Mouse (Mus musculus) heart, embryonic 13.5 days (tissue): ENCODE data around the gene Borcs6. TPM values are rescaled to one million over a fixed set of nuclear protein-coding genes. Genes with fewer than 3 reads are reported as not detected.
A peak's percentile ranks its signal among the peaks of the same experiment; 100 is the strongest.

Experiments used
- ATAC-seq: fragments of 200-750 bp; cut with Nextera tagmentation; 2 replicates; pipeline ENCODE4 v1.8.0; 2017; ENCODE audit warnings: moderate TSS enrichment; ENCODE audit not compliant: insufficient number of reproducible peaks, low FRiP score, low TSS enrichment; ENCODE audit errors: extremely low read depth
- H3K27ac ChIP-seq: fragments of 300-500 bp; sonication (generic); replicated peaks from 2 replicates; pipeline ENCODE4 v1.5.1; 2015; ENCODE audit warnings: moderate library complexity, mild to moderate bottlenecking, inconsistent platforms
- H3K27me3 ChIP-seq: fragments of 300-500 bp; sonication (generic); replicated peaks from 2 replicates; pipeline ENCODE4 v1.6.1; 2015; ENCODE audit warnings: mild to moderate bottlenecking, inconsistent platforms
- H3K36me3 ChIP-seq: fragments of 300-500 bp; sonication (generic); 2 replicates; pipeline ENCODE4 v1.6.1; 2015; ENCODE audit warnings: mild to moderate bottlenecking, inconsistent platforms
- H3K4me1 ChIP-seq: fragments of 300-500 bp; sonication (generic); 2 replicates; pipeline ENCODE4 v1.6.1; 2015; ENCODE audit warnings: inconsistent platforms
- H3K4me2 ChIP-seq: fragments of 300-500 bp; sonication (generic); 2 replicates; pipeline ENCODE4 v1.6.1; 2015; ENCODE audit warnings: inconsistent platforms, mild to moderate bottlenecking, moderate library complexity
- H3K4me3 ChIP-seq: fragments of 300-500 bp; sonication (generic); 2 replicates; pipeline ENCODE4 v1.5.1; 2015; ENCODE audit warnings: moderate library complexity, mild to moderate bottlenecking, inconsistent platforms
- H3K9ac ChIP-seq: fragments of 300-500 bp; sonication (generic); 2 replicates; pipeline ENCODE4 v1.6.1; 2015; ENCODE audit warnings: inconsistent platforms, mild to moderate bottlenecking, moderate library complexity
- H3K9me3 ChIP-seq: fragments of 300-500 bp; sonication (generic); 2 replicates; pipeline ENCODE4 v1.6.1; 2016; ENCODE audit warnings: inconsistent platforms
- WGBS: fragments of 180-500 bp; shearing (Covaris S2); methylation state at CpG from one replicate; pipeline ENCODE4 v1.1.7; 2015; ENCODE audit warnings: mixed read lengths; 5-methylcytosine and 5-hydroxymethylcytosine counted together
- polyA plus RNA-seq: library from polyadenylated mRNA; unstranded; fragments of >200 nt; fragmentation: Nextera tagmentation; extraction: Ambion mirVana; gene quantifications from 2 replicates; pipeline ENCODE4 v1.2.1, GENCODE M21; 2015

Gene Borcs6
- polyA plus RNA-seq, 1 experiment from 2014 or later, result 9.7 TPM

DNA sequence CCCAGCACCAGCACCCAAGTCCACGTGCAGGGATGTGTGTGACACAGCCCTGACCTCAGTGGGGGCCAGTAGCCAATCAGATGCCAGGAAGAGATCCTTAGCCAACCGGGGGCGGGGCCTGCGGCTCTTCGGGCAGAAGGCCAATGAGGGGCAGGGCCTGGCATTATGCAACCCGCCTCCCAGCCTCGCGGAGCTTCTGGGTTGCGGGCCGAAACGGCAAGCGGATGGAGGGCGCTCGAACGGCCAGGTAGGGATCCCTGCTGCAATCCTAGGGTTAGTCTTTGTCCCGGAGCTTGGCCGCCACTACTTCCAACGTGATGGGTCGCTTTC lies 39.2 kb downstream of the Borcs6 start:
- under 1% methylated on average over 19 of the region's 19 CpGs for WGBS
- Histone ChIP-seq H3K36me3 (peaks cover 33% of the 10 kb centered on the region), H3K4me3 (peak overlapping the region; percentile 71), H3K27ac (peak overlapping the region; percentile 98), H3K4me1 (peaks cover 63% of the 10 kb centered on the region), H3K27me3 (no peaks in the 10 kb centered on the region), H3K4me2 (peak overlapping the region; percentile 99), H3K9me3 (no peaks in the 10 kb centered on the region), H3K9ac (peak overlapping the region; percentile 89)
- peak; percentile 55 for ATAC-seq

DNA sequence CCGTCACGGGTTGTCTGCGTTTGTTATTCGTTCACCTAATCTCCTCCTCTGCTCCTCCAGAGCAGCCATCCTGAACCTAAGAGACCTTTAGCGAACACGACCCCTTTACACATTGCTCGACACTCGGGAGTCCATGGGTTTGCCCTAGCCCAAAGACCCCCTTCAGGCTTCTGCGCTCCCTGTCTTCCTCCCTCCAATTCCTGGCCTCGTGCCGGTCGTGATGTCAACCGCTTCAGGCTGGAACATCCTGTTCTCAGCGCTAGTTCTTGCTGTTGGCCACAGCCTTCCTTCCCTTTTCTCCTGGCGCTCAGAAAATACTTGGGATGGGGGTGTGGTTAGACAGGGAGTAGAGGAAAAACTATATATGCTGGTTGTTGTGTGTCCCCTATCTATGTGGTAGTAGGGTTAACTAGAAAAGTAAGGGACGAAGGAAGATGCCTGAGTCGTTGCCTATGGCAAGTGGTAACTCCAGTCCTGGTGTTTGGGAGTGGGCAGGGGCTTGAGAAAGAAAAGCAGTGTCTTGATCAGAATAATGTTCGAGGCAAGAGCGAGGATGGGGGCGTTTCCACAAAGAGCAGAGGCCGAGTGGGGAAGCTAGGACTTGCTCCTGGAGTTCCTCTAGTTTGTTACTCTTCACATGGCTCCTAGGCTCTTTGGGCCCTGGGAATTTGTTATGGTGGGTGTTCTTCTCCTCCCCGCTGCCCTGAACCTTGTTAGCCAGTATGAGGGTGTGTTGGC lies 39.8 kb downstream of the Borcs6 start:
- no peak for ATAC-seq
- peaks cover 56% of the 10 kb centered on the region for H3K4me1 ChIP-seq
- WGBS, result under 1% methylated on average over 22 of the region's 22 CpGs

GRCm38 (mm10) chr11:69099915-69100345 lies 40.4 kb downstream of the Borcs6 start:
- Histone ChIP-seq H3K27me3 (no peaks in the 10 kb centered on the region), H3K36me3 (peaks cover 45% of the 10 kb centered on the region), H3K27ac (peak overlapping the region; percentile 98), H3K9me3 (no peaks in the 10 kb centered on the region), H3K4me1 (peaks cover 54% of the 10 kb centered on the region), H3K9ac (peak overlapping the region; percentile 89), H3K4me3 (peak overlapping the region; percentile 71), H3K4me2 (peak overlapping the region; percentile 99)
- WGBS, result under 1% methylated on average over 23 of the region's 23 CpGs
- ATAC-seq, result peak; percentile 21; the same call in 1 of the 2 replicates

More for the DNA sequence above, 39.8 kb downstream of the Borcs6 start:
- Histone ChIP-seq H3K9me3 (no peaks in the 10 kb centered on the region), H3K9ac (peak overlapping the region; percentile 89), H3K36me3 (peaks cover 40% of the 10 kb centered on the region), H3K27me3 (no peaks in the 10 kb centered on the region), H3K27ac (peak overlapping the region; percentile 98), H3K4me3 (peak overlapping the region; percentile 71), H3K4me2 (peak overlapping the region; percentile 99)

GRCm38 (mm10) chr11:69100639-69101360 lies 41.3 kb downstream of the Borcs6 start:
- 85% methylated on average over 20 of the region's 20 CpGs for WGBS
- no peaks in the 10 kb centered on the region for H3K27me3 ChIP-seq
- no peak for ATAC-seq
- peak overlapping the region; percentile 99 for H3K4me2 ChIP-seq
- H3K4me3 ChIP-seq, result peak overlapping the region; percentile 71
- H3K27ac ChIP-seq, result peak overlapping the region; percentile 98
- peaks cover 49% of the 10 kb centered on the region for H3K4me1 ChIP-seq
- no peaks in the 10 kb centered on the region for H3K9me3 ChIP-seq
- peaks cover 54% of the 10 kb centered on the region for H3K36me3 ChIP-seq
- H3K9ac ChIP-seq, result peak overlapping the region; percentile 89

- Histone ChIP-seq H3K4me2 (no peak overlapping the region), H3K9me3 (no peaks in the 10 kb centered on the region), H3K4me1 (peaks cover 39% of the 10 kb centered on the region), H3K9ac (0 out of 2 replicates have a peak overlapping the region, but pooled peaks have one; percentile 24), H3K27ac (no peak overlapping the region), H3K4me3 (no peak overlapping the region), H3K27me3 (no peaks in the 10 kb centered on the region), H3K36me3 (peaks cover 64% of the 10 kb centered on the region)
- no peak for ATAC-seq
- WGBS, result 88% methylated on average over 21 of the region's 21 CpGs
These were observed 42.3 kb downstream of the Borcs6 start for GRCm38 (mm10) chr11:69101604-69102402.

GRCm38 (mm10) chr11:69102403-69102725 lies 42.8 kb downstream of the Borcs6 start:
- H3K27ac ChIP-seq, result no peak overlapping the region
- H3K9me3 ChIP-seq, result no peaks in the 10 kb centered on the region
- WGBS, result 90% methylated on average over 7 of the region's 7 CpGs
- H3K4me2 ChIP-seq, result no peak overlapping the region
- no peak for ATAC-seq
- H3K4me1 ChIP-seq, result peaks cover 36% of the 10 kb centered on the region
- peaks cover 70% of the 10 kb centered on the region for H3K36me3 ChIP-seq
- no peak overlapping the region for H3K4me3 ChIP-seq
- H3K27me3 ChIP-seq, result no peaks in the 10 kb centered on the region
- no peak overlapping the region for H3K9ac ChIP-seq

DNA sequence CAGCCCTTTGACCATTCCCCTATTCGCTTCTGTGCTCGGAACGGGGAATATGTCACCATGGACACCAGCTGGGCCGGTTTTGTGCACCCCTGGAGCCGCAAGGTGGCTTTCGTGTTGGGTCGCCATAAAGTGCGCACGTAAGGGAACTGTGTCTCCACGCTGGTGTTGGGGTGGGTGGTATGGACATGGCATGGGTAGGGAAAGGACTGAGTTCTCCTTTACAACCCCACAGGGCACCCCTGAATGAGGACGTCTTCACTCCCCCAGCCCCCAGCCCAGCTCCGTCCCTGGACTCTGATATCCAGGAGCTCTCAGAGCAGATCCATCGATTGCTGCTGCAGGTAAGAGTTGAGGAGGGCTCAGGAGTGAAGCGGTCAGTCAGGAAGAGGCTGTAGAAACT lies 43.6 kb downstream of the Borcs6 start:
- Histone ChIP-seq H3K4me1 (peaks cover 28% of the 10 kb centered on the region), H3K9me3 (no peaks in the 10 kb centered on the region), H3K27ac (no peak overlapping the region), H3K4me3 (no peak overlapping the region), H3K27me3 (no peaks in the 10 kb centered on the region), H3K36me3 (peaks cover 77% of the 10 kb centered on the region), H3K4me2 (no peak overlapping the region), H3K9ac (no peak overlapping the region)
- 93% methylated on average over 14 of the region's 14 CpGs for WGBS
- ATAC-seq, result no peak

GRCm38 (mm10) chr11:69103531-69104435 lies 44.3 kb downstream of the Borcs6 start:
- H3K4me3 ChIP-seq, result no peak overlapping the region
- H3K4me1 ChIP-seq, result peaks cover 21% of the 10 kb centered on the region
- no peaks in the 10 kb centered on the region for H3K9me3 ChIP-seq
- H3K27me3 ChIP-seq, result no peaks in the 10 kb centered on the region
- whole genome bisulfite sequencing, result 91% methylated on average over 15 of the region's 15 CpGs
- H3K36me3 ChIP-seq, result peaks cover 84% of the 10 kb centered on the region
- 0 out of 2 replicates have a peak overlapping the region, but pooled peaks have one; percentile 7 for H3K9ac ChIP-seq
- no peak overlapping the region for H3K27ac ChIP-seq
- no peak overlapping the region for H3K4me2 ChIP-seq
- no peak for ATAC-seq

DNA sequence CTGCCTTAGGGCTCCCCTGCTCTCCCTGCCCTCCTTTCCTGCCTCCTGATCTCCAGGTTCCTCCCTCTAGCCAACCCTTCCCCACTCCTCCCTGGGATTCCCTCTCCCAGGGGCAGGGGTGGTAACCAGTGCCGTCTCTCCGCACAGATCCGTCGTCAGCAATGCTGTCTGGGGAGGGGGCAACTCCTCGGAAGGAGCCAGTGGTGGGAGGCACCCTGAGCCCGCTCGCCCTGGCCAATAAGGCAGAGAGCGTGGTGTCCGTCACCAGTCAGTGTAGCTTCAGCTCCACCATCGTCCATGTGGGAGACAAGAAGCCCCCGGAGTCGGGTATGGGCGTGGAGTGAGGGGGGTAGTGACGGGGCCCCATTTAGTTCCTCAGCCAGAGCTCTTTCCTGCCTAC lies 45.0 kb downstream of the Borcs6 start:
- no peak overlapping the region for H3K4me3 ChIP-seq
- ATAC-seq, result no peak
- no peaks in the 10 kb centered on the region for H3K9me3 ChIP-seq
- H3K4me1 ChIP-seq, result peaks cover 17% of the 10 kb centered on the region
- peaks cover 91% of the 10 kb centered on the region for H3K36me3 ChIP-seq
- H3K4me2 ChIP-seq, result no peak overlapping the region
- no peak overlapping the region for H3K9ac ChIP-seq
- H3K27me3 ChIP-seq, result no peaks in the 10 kb centered on the region
- WGBS, result 88% methylated on average over 13 of the region's 14 CpGs
- H3K27ac ChIP-seq, result no peak overlapping the region

- Histone ChIP-seq H3K27me3 (no peaks in the 10 kb centered on the region), H3K4me2 (no peak overlapping the region), H3K9me3 (no peaks in the 10 kb centered on the region), H3K27ac (no peak overlapping the region), H3K4me1 (peaks cover 19% of the 10 kb centered on the region), H3K4me3 (no peak overlapping the region), H3K9ac (0 out of 2 replicates have a peak overlapping the region, but pooled peaks have one; percentile 50), H3K36me3 (peaks cover 95% of the 10 kb centered on the region)
- WGBS, result 82% methylated on average over 6 of the region's 6 CpGs
- no peak for ATAC-seq
These were observed 45.7 kb downstream of the Borcs6 start for GRCm38 (mm10) chr11:69105227-69105626.
